Mouse (Mus musculus) lung, adult 2 months (tissue): ENCODE measurements at regions not wholly inside any gene's neighbourhood (a gene's known extent, or its start where the extent isn't known, plus 50 kb on each side); places are given as distances from the start of the nearest gene placed in this dataset.

Source experiments
- DNase-seq: peaks from one replicate; pipeline ENCODE4 v3.0.0; 2022
- H3K4me1 ChIP-seq: fragments of 200-500 bp; 2 replicates; pipeline ENCODE4 v1.6.1; 2011; ENCODE audit warnings: low read length; ENCODE audit not compliant: control insufficient read depth, insufficient read depth
- H3K4me3 ChIP-seq: fragments of 200-500 bp; replicated peaks from 2 replicates; pipeline ENCODE3; 2011; ENCODE audit warnings: low read depth, mild to moderate bottlenecking, control low read depth, low read length; ENCODE audit errors: extremely low read depth
- CTCF ChIP-seq: fragments of 200-500 bp; IDR thresholded peaks from 2 replicates; pipeline ENCODE4 v1.5.1; 2011; ENCODE audit warnings: mild to moderate bottlenecking, low read length, control low read depth; ENCODE audit not compliant: insufficient read depth
- POLR2A ChIP-seq: fragments of 200-500 bp; IDR thresholded peaks from 2 replicates; pipeline ENCODE4 v1.6.1; 2011; ENCODE audit warnings: low read depth, mild to moderate bottlenecking, control low read depth, low read length, borderline replicate concordance; ENCODE audit errors: extremely low read depth
- WGBS: fragments of 180-500 bp; shearing (Covaris S2); methylation state at CpG from one replicate; pipeline ENCODE4 v1.1.7; 2018; 5-methylcytosine and 5-hydroxymethylcytosine counted together

DNA sequence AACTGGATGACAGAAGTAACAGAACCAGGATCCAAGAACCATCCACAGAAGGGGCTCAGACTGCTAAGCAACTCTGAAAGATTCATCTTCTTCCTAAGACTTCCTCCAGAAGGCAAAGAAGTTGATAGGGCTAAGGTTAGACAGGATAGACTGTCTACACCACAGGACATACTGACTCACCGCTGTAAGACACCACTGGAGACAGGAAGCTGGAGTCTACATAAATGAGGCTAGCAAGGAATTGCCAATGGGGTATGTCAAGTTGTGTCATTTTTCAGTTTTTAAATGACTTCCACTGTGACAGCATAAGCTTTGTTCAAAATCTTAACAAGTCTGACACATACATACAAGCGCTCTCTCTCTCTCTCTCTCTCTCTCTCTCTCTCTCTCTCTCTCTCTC lies 645.4 kb upstream of the Gm10131 start:
- 81% methylated on average over 2 of the region's 2 CpGs for WGBS
- Histone ChIP-seq H3K4me1 (no peaks in the 10 kb centered on the region), H3K4me3 (no peak overlapping the region)
- no peak for DNase-seq
- TF ChIP-seq CTCF = no peak
- no peak for TF ChIP-seq POLR2A

DNA sequence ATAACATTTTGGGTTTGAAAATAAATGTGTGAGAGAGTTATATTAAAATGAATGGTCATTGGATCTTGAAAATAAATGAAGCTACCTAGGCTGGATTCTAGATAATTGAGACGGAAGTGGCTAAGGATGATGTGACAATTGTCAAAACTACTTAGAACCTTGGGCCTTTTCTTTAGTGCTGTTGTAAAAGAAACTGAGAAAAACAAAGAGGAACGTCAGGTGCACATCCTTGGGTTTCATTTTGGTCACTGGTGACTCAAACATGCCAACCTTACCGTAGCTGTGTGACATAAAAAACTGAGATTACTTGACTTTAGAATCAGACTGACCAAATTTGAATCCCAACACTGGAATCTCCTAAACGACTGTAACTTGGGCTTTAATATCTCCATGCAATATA lies 644.6 kb upstream of the Gm10131 start:
- no peak for DNase-seq
- WGBS = 90% methylated on average over 4 of the region's 4 CpGs
- TF ChIP-seq POLR2A (no peak), CTCF (no peak)
- Histone ChIP-seq H3K4me1 (no peaks in the 10 kb centered on the region), H3K4me3 (no peak overlapping the region)

DNA sequence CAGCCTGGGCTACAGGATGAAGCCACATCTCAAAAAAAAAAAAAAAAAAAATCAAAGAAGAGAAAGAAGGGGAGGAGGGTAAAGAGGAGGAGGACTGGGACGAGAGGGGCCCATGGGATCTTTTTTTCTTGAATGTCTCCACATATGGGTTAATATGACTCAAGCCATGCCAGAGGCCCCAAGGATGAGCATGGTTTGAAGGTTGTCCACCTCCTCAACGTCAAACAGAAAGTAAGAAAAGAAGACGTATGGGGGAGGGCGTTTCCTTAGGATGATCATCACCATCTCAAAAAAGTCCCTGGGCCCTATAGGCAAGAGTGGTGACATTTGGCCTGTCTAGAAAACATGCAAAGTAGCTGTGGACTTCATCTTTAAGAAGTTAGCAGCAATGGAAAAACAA lies 643.9 kb upstream of the Gm10131 start:
- 91% methylated on average over 4 of the region's 4 CpGs for WGBS

DNA sequence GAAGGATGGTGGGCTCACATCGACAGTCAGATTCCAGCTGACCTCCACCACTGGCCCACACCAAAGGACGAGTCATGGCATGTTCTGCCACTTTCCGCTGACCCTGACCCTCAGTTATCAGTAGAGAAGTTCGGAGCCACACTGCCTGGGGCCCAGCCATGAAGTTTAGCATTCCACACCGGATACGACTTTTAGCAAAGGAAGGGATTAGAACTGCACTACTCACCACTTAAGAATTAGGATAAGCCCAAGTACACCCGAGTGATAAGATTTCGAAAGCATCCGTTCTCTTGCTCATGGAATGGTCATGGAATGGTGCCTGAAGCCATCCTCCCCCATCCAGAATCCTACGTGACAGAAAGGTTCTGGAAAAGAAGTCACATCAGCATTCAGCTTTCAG lies 641.5 kb upstream of the Gm10131 start:
- TF ChIP-seq CTCF (no peak), POLR2A (no peak)
- Histone ChIP-seq H3K4me3 (no peak overlapping the region), H3K4me1 (no peaks in the 10 kb centered on the region)
- DNase-seq = no peak
- 60% methylated on average over 10 of the region's 10 CpGs for WGBS

More for the DNA sequence above, 643.9 kb upstream of the Gm10131 start:
- TF ChIP-seq POLR2A (no peak), CTCF (no peak)
- H3K4me3 ChIP-seq = no peak overlapping the region
- no peaks in the 10 kb centered on the region for H3K4me1 ChIP-seq
- DNase-seq = no peak

DNA sequence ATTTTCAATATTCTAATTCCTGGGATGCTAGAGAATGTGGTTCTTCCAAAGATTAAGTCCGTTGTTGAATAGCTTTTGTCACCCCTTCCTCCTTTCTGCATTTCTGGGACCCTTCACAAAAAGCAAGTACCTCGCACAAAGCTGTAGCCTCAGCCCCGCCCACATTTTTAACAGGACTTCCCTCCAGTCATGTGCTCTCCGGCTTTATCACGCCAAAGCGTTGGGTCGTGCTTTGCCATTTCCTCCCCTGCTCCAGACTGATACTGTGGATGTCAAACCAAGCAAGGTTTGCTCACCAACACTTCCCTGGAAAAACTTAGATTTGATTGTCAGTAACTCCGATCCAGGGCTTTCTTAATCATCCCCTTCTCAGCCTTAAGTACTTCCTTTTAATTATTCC lies 637.0 kb upstream of the Gm10131 start:
- no peak overlapping the region for H3K4me3 ChIP-seq
- no peak for TF ChIP-seq POLR2A
- no peak for TF ChIP-seq CTCF
- no peak for DNase-seq
- no peaks in the 10 kb centered on the region for H3K4me1 ChIP-seq
- WGBS = 74% methylated on average over 8 of the region's 8 CpGs

DNA sequence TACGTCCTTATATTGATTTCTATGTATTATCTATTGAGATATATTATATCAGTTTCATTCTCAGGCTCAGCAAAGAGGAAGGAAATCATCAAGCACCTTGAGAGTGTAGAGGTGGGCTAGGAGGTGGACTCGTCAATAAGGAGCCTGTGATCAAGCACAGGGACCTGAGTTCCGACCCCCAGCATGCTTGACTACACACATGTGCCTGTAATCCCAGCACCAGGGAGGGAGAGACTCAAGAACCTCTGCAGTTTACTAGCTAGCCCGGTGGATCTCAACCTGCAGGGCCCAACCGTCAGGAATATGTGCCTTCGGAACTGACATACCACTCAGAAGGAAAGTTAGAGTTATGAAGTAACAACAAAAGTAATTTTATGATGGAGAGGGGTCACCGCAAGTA lies 634.2 kb upstream of the Gm10131 start:
- Histone ChIP-seq H3K4me3 (no peak overlapping the region), H3K4me1 (no peaks in the 10 kb centered on the region)
- WGBS = 96% methylated on average over 7 of the region's 7 CpGs
- DNase-seq = no peak
- no peak for TF ChIP-seq CTCF
- no peak for TF ChIP-seq POLR2A

DNA sequence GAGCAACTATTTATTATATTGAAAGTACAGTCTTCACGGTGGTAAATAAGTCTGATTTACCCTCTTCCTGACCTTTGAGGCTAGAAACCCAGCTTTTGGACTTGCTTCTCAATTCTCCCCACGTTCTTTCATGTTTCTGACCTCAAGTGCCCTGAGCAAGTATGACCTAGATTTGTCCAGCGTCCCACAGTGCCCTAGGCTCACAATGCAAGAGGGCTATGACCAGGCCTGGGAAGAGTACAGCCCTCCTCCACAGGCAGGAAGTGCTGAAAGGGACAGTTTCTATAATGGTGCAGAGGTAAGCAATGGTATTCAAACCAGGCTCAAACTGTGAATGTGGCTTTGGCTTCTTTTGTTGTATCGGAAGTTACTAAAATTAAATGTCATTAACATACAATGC lies 633.1 kb upstream of the Gm10131 start:
- 42% methylated on average over 4 of the region's 4 CpGs for WGBS
- H3K4me1 ChIP-seq = no peaks in the 10 kb centered on the region
- DNase-seq = no peak
- TF ChIP-seq CTCF = no peak
- no peak for TF ChIP-seq POLR2A
- no peak overlapping the region for H3K4me3 ChIP-seq

DNA sequence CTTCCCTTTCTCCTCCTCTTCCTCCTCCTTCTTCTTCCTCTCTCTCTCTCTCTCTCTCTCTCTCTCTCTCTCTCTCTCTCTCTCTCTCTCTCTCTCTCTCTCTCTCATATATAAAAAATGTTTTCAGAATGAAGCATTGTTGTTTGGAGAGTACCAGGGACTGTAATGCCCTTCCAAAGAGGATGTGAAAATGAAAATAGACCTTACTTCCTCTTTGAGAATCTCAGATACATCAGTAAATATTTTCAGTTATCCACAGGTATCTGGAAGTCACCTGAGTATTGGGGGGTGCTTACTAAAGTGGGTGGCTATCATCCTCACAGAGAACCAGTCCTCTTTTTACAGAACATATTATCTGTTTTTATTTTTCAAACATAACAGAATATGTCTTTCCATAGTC lies 632.6 kb upstream of the Gm10131 start:
- no peaks in the 10 kb centered on the region for H3K4me1 ChIP-seq
- TF ChIP-seq CTCF (no peak), POLR2A (no peak)
- no peak for DNase-seq

DNA sequence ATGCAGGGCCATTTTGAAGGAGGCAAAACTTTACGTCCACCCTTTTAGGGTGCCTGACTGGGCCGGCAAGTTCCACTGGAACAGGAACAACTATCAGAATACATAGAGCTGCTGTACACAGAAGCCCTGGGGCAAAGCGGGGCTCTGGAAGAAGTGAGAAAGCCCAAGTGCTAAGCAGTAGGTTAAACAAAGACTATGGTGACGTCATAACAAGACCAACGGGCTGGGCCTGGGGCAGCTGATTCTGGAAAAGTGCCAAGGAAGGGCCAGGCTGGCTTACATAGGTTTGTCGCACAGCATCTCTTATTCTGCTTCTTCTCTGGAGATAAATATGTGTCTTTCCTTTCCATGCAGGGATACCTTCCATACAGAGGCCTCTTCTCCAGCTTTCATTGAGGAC lies 631.6 kb upstream of the Gm10131 start:
- WGBS = 50% methylated on average over 6 of the region's 6 CpGs
- no peak for DNase-seq
- TF ChIP-seq POLR2A (no peak), CTCF (no peak)

More for the DNA sequence above, 632.6 kb upstream of the Gm10131 start:
- H3K4me3 ChIP-seq = no peak overlapping the region

DNA sequence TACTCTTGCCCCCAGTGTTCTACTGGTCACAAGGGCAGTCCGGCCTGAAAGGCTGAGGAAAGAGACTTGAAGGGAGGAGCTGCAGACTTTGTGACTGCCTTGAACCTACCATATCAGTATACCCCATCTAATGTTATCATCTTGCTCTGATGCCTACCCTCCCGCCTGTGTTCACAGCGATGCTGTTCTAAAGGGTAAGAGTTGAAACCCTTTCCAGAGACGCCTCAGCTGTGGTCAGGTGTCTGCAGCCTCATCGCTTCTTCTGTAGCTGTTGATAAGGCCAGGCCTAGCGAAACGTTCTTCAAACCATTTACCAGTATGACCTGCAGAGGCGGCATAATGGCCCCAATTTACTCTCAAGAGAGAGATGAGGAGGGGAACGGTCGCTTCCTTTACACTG lies 629.3 kb upstream of the Gm10131 start:
- TF ChIP-seq CTCF (no peak), POLR2A (no peak)
- Histone ChIP-seq H3K4me3 (no peak overlapping the region), H3K4me1 (no peaks in the 10 kb centered on the region)
- 87% methylated on average over 10 of the region's 10 CpGs for WGBS
- DNase-seq = no peak

More for the DNA sequence above, 631.6 kb upstream of the Gm10131 start:
- H3K4me1 ChIP-seq = no peaks in the 10 kb centered on the region
- H3K4me3 ChIP-seq = no peak overlapping the region
